Mouse (Mus musculus) left cerebral cortex, adult 2 months (tissue): ENCODE measurements around the gene Gpr50. TPM values are rescaled to one million over a fixed set of nuclear protein-coding genes. Genes with fewer than 3 reads are reported as not detected.

ENCODE experiments used
- DNase-seq, 2 experiments: peaks; one replicate each; pipeline ENCODE4 v3.0.0; 2021 to 2022; ENCODE audit warnings: low spot score in 2 of 2, mixed read lengths in 1 of 2; ENCODE audit errors: extremely low spot score in 1 of 2
- H3K27ac ChIP-seq: fragments of 200-600 bp; 2 replicates; pipeline ENCODE4 v1.8.1; 2022
- H3K4me3 ChIP-seq: fragments of 200-600 bp; 2 replicates; pipeline ENCODE4 v1.8.1; 2022
- CTCF ChIP-seq: fragments of 200-600 bp; IDR thresholded peaks from 2 replicates; pipeline ENCODE4 v1.8.1; 2022; ENCODE audit warnings: antibody characterized with exemption, mild to moderate bottlenecking, moderate library complexity
- intact Hi-C: fragments of 180-260 bp; cut with DNase I; formaldehyde crosslinking; loops from one replicate; pipeline ENCODE4 v1.15.1; 2025
- long read RNA-seq, 2 experiments: library from polyadenylated mRNA; stranded (forward); transcript quantifications; one replicate each; pipeline ENCODE4 v2.0.0; 2021; ENCODE audit warnings: borderline mapping rate in 2 of 2
- total RNA-seq, 2 experiments: library from RNA; stranded (reverse); gene quantifications; 2 replicates each; pipeline ENCODE4 v1.2.3; 2021

Gpr50 gene
- total RNA-seq, result under 1 TPM; 0.34 to 0.37 TPM
- long read RNA-seq, experiment 1, result 0 reads
- long read RNA-seq, experiment 2, partial matches to known transcripts, result 0 of 1 reads
- long read RNA-seq, experiment 2, other reads (novel, unspliced or antisense), result 1 of 1 reads

DNA sequence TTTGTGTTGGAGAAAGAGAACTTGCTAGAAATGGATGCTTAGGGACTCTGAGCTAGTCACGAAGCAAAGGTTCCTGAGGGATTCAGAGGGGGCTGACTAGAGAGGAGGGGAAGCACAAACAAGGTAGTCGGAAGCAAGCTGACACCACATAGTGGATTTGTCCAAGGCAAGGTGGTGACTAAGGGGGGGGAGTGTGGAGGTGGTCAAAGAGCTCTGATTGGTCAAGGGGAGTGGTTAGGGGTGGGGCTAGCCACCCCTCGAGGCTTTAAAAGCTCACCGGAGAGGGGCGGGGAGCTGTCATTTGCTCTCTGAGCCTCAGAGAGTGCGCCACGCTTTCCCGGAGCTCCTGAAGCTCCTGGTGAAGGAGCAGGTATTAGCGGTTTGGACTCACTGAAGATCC is at the start of gene Gpr50:
Gene Gpr50, plus strand, starts transcription at position 294 of the 400 bp plus-strand sequence.
- DNase-seq, result no peak
- peak within 1 kb of the TSS; percentile 9; the same call in 1 of the 2 replicates for H3K4me3 ChIP-seq
- intact Hi-C loops, result no loop called here
- no peak within 1 kb of the TSS for H3K27ac ChIP-seq
- TF ChIP-seq CTCF, result no peak

DNA sequence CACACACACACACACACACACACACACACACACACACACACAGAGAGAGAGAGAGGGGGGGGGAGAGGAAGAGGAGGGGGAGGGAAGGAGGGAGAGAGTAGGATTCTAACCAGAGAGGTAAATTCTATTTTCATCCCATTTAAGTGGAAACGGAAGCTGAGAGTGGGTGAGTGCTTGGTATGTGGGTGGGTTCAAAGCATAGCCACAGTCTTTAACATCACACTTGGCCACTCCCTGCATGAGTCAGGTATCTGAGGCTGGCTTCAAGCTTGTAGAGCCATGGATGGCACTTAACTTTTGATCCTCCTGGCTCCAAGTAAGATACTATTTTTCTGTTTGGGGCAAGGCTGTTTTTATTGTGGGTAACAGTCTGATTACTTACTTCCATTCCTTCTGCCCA is 41.2 kb upstream of the Gpr50 start:
- Histone ChIP-seq H3K27ac (no peak overlapping the region), H3K4me3 (no peak overlapping the region)
- DNase-seq, result no peak
- no peak for TF ChIP-seq CTCF
- intact Hi-C loops, result no loop called here

DNA sequence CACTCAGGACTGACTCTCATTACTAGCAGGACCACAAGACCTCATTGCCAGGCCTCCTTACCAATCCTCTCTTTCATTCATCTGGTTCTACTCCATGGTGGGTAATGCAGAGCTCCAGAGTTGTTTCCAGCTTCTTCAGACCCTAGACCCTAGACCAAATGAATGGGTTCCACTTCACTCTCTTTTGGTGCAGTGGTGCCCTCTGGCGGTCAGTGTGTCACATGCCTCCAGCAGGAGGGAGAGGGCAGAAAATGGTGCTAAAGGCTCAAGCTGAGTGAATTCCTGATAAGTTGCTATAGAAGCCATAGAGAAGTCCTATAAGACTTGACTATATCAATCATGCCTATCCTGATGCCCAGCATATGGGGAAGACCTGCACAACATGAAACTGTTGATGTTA is 39.6 kb upstream of the Gpr50 start:
- intact Hi-C loops, result loop anchor here (2.0 kb wide), 1 partner anchor 199 kb away; no protein-coding TSS in a partner anchor
- Histone ChIP-seq H3K4me3 (no peak overlapping the region), H3K27ac (no peak overlapping the region)
- DNase-seq, result peak; percentile 11 to 57
- peak; percentile 57 for TF ChIP-seq CTCF

DNA sequence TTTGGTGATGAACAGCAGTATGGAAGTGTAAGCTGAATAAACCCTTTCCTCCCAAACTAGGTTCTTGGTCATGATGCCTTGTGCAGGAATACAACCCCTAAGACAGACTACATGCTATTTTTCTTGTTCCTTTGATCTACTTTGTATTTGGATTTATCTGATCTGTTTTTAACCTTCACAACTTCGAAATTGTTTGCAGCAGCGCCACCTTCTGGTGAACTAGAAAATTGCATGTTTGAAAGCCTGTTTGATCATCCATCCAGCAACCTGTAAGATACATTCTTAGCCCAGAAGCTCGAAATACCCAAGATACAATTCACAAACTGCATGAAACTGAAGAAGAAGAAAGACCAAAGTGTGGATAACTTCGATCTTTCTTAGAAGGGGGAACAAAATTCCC is 35.2 kb upstream of the Gpr50 start:
- Histone ChIP-seq H3K4me3 (no peak overlapping the region), H3K27ac (no peak overlapping the region)
- DNase-seq, result peak; percentile 33 to 40
- TF ChIP-seq CTCF, result peak; percentile 64
- intact Hi-C loops, result no loop called here

DNA sequence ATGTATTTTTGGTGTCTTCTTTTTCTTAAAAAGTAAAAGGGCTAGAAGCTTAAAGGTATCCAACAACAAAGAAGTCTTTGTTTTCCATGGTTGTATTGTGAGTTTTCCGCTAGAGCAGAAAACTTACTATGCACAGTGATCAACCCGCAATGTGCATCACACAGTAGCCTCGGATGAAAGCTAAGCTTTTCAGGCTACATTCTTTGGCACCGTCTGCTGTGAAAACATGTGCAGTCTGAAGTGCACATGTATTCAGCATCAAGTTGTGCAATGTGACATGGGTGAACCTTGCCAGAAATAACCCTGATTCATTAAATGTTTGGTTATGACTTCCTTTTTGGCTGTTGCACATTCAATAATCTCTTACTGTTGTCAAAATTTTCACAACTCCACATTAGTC is 32.8 kb upstream of the Gpr50 start:
- TF ChIP-seq CTCF, result no peak
- intact Hi-C loops, result no loop called here
- H3K27ac ChIP-seq, result no peak overlapping the region
- DNase-seq, result no peak
- H3K4me3 ChIP-seq, result no peak overlapping the region

DNA sequence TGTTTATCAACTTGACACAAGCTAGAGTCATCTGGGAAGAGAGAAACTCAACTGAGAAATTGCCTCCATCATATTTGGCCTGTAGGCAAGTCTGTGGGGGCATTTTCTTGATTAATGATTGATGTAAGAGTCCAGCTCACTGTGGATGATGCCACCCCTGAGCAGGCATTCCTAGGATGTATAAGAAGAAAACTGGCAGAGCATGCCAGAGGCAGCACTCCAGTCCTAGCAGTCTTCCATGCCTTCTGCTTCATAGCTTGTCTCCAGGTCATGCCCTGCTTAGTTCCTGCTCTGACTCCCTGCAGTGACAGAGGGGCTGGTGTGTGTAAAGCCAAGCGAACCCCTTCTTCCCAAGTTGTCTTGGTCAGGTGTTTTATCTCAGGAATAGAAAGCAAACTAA is 32.3 kb upstream of the Gpr50 start:
- H3K4me3 ChIP-seq, result no peak overlapping the region
- intact Hi-C loops, result no loop called here
- no peak for DNase-seq
- TF ChIP-seq CTCF, result no peak
- no peak overlapping the region for H3K27ac ChIP-seq

DNA sequence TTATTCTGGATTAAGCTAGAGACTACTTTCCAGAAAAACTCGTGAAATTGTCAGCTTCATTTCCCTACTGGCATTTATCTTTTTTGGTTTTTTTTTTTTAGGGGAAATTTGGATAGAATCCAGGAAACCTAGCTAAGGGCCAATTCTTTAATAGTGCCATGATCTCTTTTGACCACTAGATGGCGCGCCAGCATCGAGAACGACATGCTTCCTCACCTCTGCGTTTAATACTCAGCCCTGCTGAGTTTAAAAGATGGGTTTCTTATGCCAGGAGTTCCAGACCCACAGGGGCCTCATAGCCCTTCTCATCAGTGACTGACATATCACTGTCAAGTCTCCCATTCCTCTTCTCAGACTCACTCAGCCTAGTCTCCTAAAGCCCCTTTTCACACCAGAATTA is 15.5 kb upstream of the Gpr50 start:
- intact Hi-C loops, result loop anchor here (1.0 to 5.0 kb wide), 5 partner anchors 144 to 1254 kb away; no protein-coding TSS in a partner anchor
- peak; percentile 85 for TF ChIP-seq CTCF

DNA sequence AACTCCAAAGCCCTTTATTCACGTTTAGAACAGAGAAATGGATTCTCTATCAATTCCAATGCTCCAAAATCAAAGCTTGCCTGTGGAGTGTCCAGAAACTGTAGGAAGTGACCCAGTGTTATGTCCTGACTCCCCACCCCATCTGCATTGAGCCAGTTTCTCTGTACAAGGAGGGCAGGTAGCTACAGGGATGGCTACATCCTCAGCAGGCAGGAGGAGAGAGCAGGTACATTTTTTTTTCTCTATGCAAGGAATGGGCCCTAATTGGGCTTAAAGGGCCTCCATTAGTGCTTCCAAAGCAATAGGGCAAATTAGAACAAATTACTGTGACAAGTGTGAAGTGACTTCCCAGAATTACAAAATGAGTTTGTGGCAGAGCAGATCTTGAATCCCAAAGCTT is 15.0 kb upstream of the Gpr50 start:
- TF ChIP-seq CTCF, result no peak
- Histone ChIP-seq H3K4me3 (no peak overlapping the region), H3K27ac (no peak overlapping the region)
- intact Hi-C loops, result loop anchor here (1.0 to 5.0 kb wide), 5 partner anchors 144 to 1254 kb away; no protein-coding TSS in a partner anchor
- DNase-seq, result no peak

More for the DNA sequence above, 15.5 kb upstream of the Gpr50 start:
- Histone ChIP-seq H3K4me3 (no peak overlapping the region), H3K27ac (no peak overlapping the region)
- peak; percentile 37 to 52 for DNase-seq

DNA sequence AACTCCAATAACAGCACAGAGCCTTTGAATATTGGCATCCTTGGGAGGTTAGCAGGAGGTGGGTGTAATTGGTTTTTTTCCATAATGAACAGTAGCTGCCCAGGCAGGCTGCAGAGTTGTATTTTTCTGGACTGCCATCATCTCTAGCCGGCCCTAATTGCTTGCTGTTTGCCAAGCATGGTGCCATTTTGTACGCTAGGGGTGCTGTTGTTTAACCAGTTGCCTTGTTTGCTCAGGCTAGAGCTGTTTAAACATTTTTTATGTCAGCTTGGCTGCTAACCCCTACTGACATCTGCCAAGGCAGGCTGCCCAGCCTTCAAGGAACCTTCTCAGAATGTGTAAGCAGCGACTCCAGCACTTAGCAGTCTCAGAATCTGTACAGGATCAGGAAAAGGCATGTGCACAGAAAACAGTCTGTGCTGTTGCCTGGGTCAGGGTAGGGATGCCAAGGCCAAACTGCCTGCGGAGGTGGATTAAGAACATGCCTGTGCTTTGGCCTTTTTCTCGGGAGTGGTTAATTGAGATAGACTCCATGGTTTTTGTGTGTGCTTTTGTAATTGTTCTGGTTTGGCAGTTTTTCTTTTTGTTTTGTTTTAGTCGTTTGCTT is 14.5 kb upstream of the Gpr50 start:
- Histone ChIP-seq H3K4me3 (no peak overlapping the region), H3K27ac (no peak overlapping the region)
- intact Hi-C loops, result loop anchor here (1.0 to 5.0 kb wide), 5 partner anchors 143 to 1253 kb away; no protein-coding TSS in a partner anchor
- TF ChIP-seq CTCF, result peak; percentile 62
- DNase-seq, result peak; percentile 50 to 51

DNA sequence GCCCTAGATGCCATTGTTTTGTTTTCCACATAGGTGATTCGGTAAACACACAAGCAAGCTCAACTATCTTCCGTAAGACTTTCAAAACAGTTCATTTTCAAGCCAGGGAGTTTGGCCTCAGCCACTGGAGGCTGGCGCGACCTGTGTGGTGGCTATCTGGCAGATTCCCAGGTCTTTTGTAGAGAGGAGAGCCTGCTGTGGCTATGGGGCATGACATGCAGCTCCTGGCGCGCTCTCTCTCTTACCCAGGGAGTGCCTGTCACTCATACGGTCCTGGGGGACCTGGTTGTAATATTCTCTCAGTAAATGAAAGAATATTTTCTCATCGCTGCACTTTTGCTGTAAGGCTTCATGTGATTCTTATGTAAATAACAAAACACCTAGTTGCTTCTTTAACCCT is 13.5 kb upstream of the Gpr50 start:
- TF ChIP-seq CTCF, result no peak
- Histone ChIP-seq H3K4me3 (no peak overlapping the region), H3K27ac (no peak overlapping the region)
- DNase-seq, result no peak
- intact Hi-C loops, result loop anchor here (5.0 kb wide), 3 partner anchors 142 to 1252 kb away; no protein-coding TSS in a partner anchor

DNA sequence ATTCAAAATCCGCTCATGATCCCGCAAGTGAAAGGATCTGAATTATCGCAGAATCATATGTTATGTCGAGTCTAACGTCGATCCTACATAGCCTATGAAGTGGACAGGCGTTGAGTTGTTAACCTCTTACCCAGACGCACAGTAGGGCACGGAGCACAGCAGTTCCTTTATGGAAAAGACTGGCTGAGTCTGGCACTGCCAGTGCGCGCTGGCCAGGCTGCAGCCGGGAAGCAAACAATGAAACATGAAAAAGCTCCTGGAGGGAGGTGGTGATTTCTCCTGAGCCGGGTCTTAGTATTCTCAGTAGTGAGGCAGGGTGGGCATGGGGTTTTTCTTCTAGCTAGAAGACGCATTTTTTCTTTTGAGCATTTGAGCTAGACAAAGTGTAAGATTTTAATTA is 1.7 kb upstream of the Gpr50 start:
- Histone ChIP-seq H3K4me3 (no peak overlapping the region), H3K27ac (no peak overlapping the region)
- intact Hi-C loops, result no loop called here
- TF ChIP-seq CTCF, result no peak
- no peak for DNase-seq

DNA sequence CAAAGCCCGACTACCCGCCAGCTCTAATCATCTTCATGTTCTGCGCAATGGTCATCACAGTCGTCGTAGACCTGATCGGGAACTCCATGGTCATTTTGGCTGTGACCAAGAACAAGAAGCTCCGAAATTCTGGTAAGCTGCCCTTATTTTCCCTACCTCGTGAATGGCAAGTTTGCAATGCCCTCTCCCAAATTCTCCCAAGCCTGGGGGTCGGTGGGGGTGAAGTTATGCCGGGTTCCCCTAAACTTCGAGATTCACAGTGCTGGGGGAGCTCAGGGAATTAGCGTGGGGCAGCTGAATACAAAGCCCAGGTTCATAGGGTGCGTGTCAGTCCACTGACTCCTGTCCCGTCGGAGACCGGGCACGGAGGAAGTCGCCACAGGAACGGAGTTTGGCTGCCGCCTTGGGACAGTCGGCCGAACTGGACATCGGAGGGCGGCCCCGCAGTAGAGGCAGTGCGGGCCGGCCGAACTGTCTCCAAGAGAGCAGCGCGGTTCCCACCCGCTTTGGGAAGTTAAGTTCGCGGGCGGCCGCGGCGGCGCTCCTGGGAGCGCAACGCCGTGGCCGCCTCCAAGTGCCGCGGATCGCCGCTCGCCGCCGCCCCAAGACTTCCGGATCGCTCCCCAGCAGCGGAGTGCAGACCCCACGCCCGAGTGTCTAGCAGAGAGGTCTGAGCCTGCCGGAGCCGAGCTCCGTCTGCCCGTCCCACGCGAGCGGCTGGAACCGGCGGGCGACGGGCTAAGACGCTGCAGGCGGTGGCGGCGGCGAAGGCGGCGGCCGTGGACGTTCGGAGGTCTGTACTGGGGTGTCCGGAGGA is 612 bp downstream of the Gpr50 start:
- TF ChIP-seq CTCF, result no peak
- Histone ChIP-seq H3K4me3 (peak overlapping the region; percentile 9; the same call in 1 of the 2 replicates), H3K27ac (no peak overlapping the region)
- intact Hi-C loops, result no loop called here
- DNase-seq, result no peak
